Mouse (Mus musculus): Measurements from ENCODE around the gene Clcn6.

DNA sequence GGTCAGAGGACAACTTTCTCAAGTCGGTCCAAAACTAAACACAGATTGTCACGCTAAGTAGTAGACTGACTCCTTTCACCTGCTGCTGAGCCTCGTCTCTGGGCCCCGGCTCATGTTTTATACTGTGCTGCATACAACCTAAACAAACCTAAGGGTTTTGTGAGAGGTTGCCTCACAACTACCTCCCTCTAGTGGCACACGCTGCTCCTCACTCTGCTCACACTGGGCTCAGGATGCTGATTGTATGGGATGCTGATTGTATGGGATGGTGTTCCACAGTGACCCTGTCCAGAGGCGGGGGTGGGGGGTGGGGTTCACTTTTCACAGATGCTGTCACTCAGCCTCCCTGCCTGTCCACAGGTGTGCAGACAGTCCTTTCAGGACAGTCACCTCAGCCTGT is 40.6 kb upstream of the Clcn6 start:
- peak; percentile 56 for TF ChIP-seq CTCF (IDR thresholded peaks at IDR 0.05; ENCODE audit: borderline replicate concordance, insufficient read depth, low read depth, low read length)
- no peak for TF ChIP-seq POLR2A (IDR thresholded peaks at IDR 0.05; ENCODE audit: borderline replicate concordance, insufficient read depth, low read length)
